22 mouse cellular contexts compared by ENCODE assay signal in genomic region chr11:93709686-93710085, GRCm38 (mm10).
"Had no signal": no experiment of that assay in that cellular context is flagged by ENCODE, and none has a peak within 500 bp of the region (broad histone marks: within the 10 kb centered on the region; RNA-seq: fewer than 3 reads in every experiment).

No protein-coding gene starts in this region.

- H3K36me3 ChIP-seq: intestine, embryonic 15.5 days; limb, embryonic 10.5 days; limb, embryonic 13.5 days; liver, embryonic 12.5 days; liver, embryonic 15.5 days; lung, embryonic 15.5 days; midbrain, embryonic 12.5 days; midbrain, embryonic 15.5 days; neural tube, embryonic 12.5 days; neural tube, embryonic 15.5 days had no signal

- H3K4me2 ChIP-seq: intestine, embryonic 15.5 days; limb, embryonic 13.5 days; liver, embryonic 12.5 days; liver, embryonic 15.5 days; lung, embryonic 15.5 days; midbrain, embryonic 12.5 days; midbrain, embryonic 15.5 days; neural tube, embryonic 12.5 days; neural tube, embryonic 15.5 days had no signal

- H3K27ac ChIP-seq: intestine, embryonic 15.5 days; kidney, postnatal 0 days; limb, embryonic 10.5 days; limb, embryonic 13.5 days; liver, embryonic 12.5 days; liver, embryonic 15.5 days; lung, embryonic 15.5 days; midbrain, embryonic 12.5 days; midbrain, embryonic 15.5 days; neural tube, embryonic 12.5 days; neural tube, embryonic 15.5 days; stomach, postnatal 0 days had no signal

- DNase-seq: liver; lung, adult 18-20 months; lung, postnatal 10 days; lung, postnatal 4 days; right cerebral cortex, adult 18-20 months; right cerebral cortex, postnatal 14 days; right cerebral cortex, postnatal 4 days; thymus, adult 2 months; thymus, postnatal 14 days; thymus, postnatal 4 days had no signal

- H3K9ac ChIP-seq: intestine, embryonic 15.5 days; limb, embryonic 13.5 days; liver, embryonic 12.5 days; liver, embryonic 15.5 days; lung, embryonic 15.5 days; midbrain, embryonic 12.5 days; midbrain, embryonic 15.5 days; neural tube, embryonic 12.5 days; neural tube, embryonic 15.5 days had no signal

- H3K9me3 ChIP-seq: intestine, embryonic 15.5 days; limb, embryonic 10.5 days; limb, embryonic 13.5 days; liver, embryonic 12.5 days; liver, embryonic 15.5 days; lung, embryonic 15.5 days; midbrain, embryonic 12.5 days; midbrain, embryonic 15.5 days; neural tube, embryonic 12.5 days; neural tube, embryonic 15.5 days had no signal

- H3K4me1 ChIP-seq: intestine, embryonic 15.5 days; limb, embryonic 10.5 days; limb, embryonic 13.5 days; liver, embryonic 12.5 days; liver, embryonic 15.5 days; lung, embryonic 15.5 days; midbrain, embryonic 12.5 days; midbrain, embryonic 15.5 days; neural tube, embryonic 12.5 days; neural tube, embryonic 15.5 days had no signal

- H3K4me3 ChIP-seq: intestine, embryonic 15.5 days; limb, embryonic 10.5 days; limb, embryonic 13.5 days; liver, embryonic 12.5 days; liver, embryonic 15.5 days; lung, embryonic 15.5 days; midbrain, embryonic 12.5 days; midbrain, embryonic 15.5 days; neural tube, embryonic 12.5 days; neural tube, embryonic 15.5 days had no signal

- ATAC-seq: intestine, embryonic 15.5 days; liver, embryonic 12.5 days; midbrain, embryonic 15.5 days had no signal

- H3K27me3 ChIP-seq: intestine, embryonic 15.5 days; limb, embryonic 13.5 days; liver, embryonic 12.5 days; liver, embryonic 15.5 days; lung, embryonic 15.5 days; midbrain, embryonic 12.5 days; midbrain, embryonic 15.5 days; neural tube, embryonic 12.5 days; neural tube, embryonic 15.5 days had no signal
